Mouse (Mus musculus): ENCODE measurements around the gene Ltbp3.

Ltbp3 gene

GRCm38 (mm10) chr19:5793917-5794770, 53.4 kb downstream of the Ltbp3 start:
- peak; percentile 74 for DNase-seq (ENCODE audit: low read depth)

- DNase-seq (ENCODE audit: low read depth), result peak; percentile 89
Measured at GRCm38 (mm10) chr19:5794771-5795576, 54.3 kb downstream of the Ltbp3 start.

- peak; percentile 64 for DNase-seq (ENCODE audit: low read depth)
Measured at GRCm38 (mm10) chr19:5795668-5796572, 55.2 kb downstream of the Ltbp3 start.

GRCm38 (mm10) chr19:5796573-5797111, 55.9 kb downstream of the Ltbp3 start:
- peak; percentile 65 for DNase-seq (ENCODE audit: low read depth)

- DNase-seq (ENCODE audit: low read depth), result peak; percentile 78
Measured at GRCm38 (mm10) chr19:5797381-5798111, 56.8 kb downstream of the Ltbp3 start.

- DNase-seq (ENCODE audit: low read depth), result peak; percentile 78
Measured at GRCm38 (mm10) chr19:5798700-5799479, 58.2 kb downstream of the Ltbp3 start.

- peak; percentile 68 for DNase-seq (ENCODE audit: low read depth)
Measured at GRCm38 (mm10) chr19:5799566-5800349, 59.1 kb downstream of the Ltbp3 start.

GRCm38 (mm10) chr19:5800350-5800631, 59.6 kb downstream of the Ltbp3 start:
- DNase-seq (ENCODE audit: low read depth), result peak; percentile 58

GRCm38 (mm10) chr19:5800632-5801431, 60.1 kb downstream of the Ltbp3 start:
- peak; percentile 76 for DNase-seq (ENCODE audit: low read depth)

- DNase-seq (ENCODE audit: low read depth), result peak; percentile 48
Measured at GRCm38 (mm10) chr19:5801432-5801964, 60.8 kb downstream of the Ltbp3 start.

- peak; percentile 99 for DNase-seq (ENCODE audit: low read depth)
Measured at GRCm38 (mm10) chr19:5802011-5802786, 61.5 kb downstream of the Ltbp3 start.

GRCm38 (mm10) chr19:5802787-5803040, 62.0 kb downstream of the Ltbp3 start:
- DNase-seq (ENCODE audit: low read depth), result no peak

- peak; percentile 100 for DNase-seq (ENCODE audit: low read depth)
Measured at GRCm38 (mm10) chr19:5803041-5803880, 62.6 kb downstream of the Ltbp3 start.

- DNase-seq (ENCODE audit: low read depth), result peak; percentile 84
Measured at GRCm38 (mm10) chr19:5803881-5804279, 63.2 kb downstream of the Ltbp3 start.

GRCm38 (mm10) chr19:5804371-5804899, 63.7 kb downstream of the Ltbp3 start:
- DNase-seq (ENCODE audit: low read depth), result peak; percentile 73

- DNase-seq (ENCODE audit: low read depth), result peak; percentile 90
Measured at GRCm38 (mm10) chr19:5806051-5806808, 65.5 kb downstream of the Ltbp3 start.
